Mouse (Mus musculus) thymus, postnatal 14 days (tissue): Measurements from ENCODE around the gene Wiz.

ENCODE experiments used
- DNase-seq: peaks from one replicate; pipeline ENCODE4 v3.0.0; 2021

The Wiz gene

GRCm38 (mm10) chr17:32389101-32389659, at the start of gene Wiz:
Gene Wiz (minus strand): TSS chr17:32389439.
- DNase-seq: peak; percentile 93

GRCm38 (mm10) chr17:32437106-32437505, 47.9 kb upstream of the Wiz start:
- DNase-seq: no peak

GRCm38 (mm10) chr17:32435151-32435550, 45.9 kb upstream of the Wiz start:
- no peak for DNase-seq

GRCm38 (mm10) chr17:32434324-32434723, 45.1 kb upstream of the Wiz start:
- DNase-seq: no peak

GRCm38 (mm10) chr17:32431972-32432371, 42.7 kb upstream of the Wiz start:
- DNase-seq: peak; percentile 47

GRCm38 (mm10) chr17:32426610-32427009, 37.4 kb upstream of the Wiz start:
- DNase-seq: no peak

- peak; percentile 89 for DNase-seq
Measured at GRCm38 (mm10) chr17:32424034-32424433, 34.8 kb upstream of the Wiz start, which contains the start of gene Pglyrp2. Gene Pglyrp2 (minus strand): TSS chr17:32424167.

GRCm38 (mm10) chr17:32420781-32421180, 31.5 kb upstream of the Wiz start:
- DNase-seq: no peak

GRCm38 (mm10) chr17:32419989-32420388, 30.8 kb upstream of the Wiz start:
- DNase-seq: no peak

GRCm38 (mm10) chr17:32416771-32417170, 27.5 kb upstream of the Wiz start:
- DNase-seq: no peak

- no peak for DNase-seq
Measured at GRCm38 (mm10) chr17:32415417-32416020, 26.3 kb upstream of the Wiz start.

GRCm38 (mm10) chr17:32411898-32412297, 22.7 kb upstream of the Wiz start:
- DNase-seq: no peak

GRCm38 (mm10) chr17:32403417-32403816, 14.2 kb upstream of the Wiz start, which contains the start of gene Rasal3:
Gene Rasal3 (minus strand): TSS chr17:32403583.
- DNase-seq: peak; percentile 88

- DNase-seq: peak; percentile 90
Measured at GRCm38 (mm10) chr17:32402779-32403157, 13.5 kb upstream of the Wiz start.

- DNase-seq: peak; percentile 37
Measured at GRCm38 (mm10) chr17:32402011-32402778, 13.0 kb upstream of the Wiz start.

- no peak for DNase-seq
Measured at GRCm38 (mm10) chr17:32396266-32396665, 7.0 kb upstream of the Wiz start.

GRCm38 (mm10) chr17:32393944-32394343, 4.7 kb upstream of the Wiz start:
- DNase-seq: no peak

- peak; percentile 87 for DNase-seq
Measured at GRCm38 (mm10) chr17:32388370-32389100, 704 bp downstream of the Wiz start.

GRCm38 (mm10) chr17:32387986-32388369, 1.3 kb downstream of the Wiz start:
- DNase-seq: no peak

GRCm38 (mm10) chr17:32386659-32387432, 2.4 kb downstream of the Wiz start:
- peak; percentile 80 for DNase-seq

- no peak for DNase-seq
Measured at GRCm38 (mm10) chr17:32383661-32384060, 5.6 kb downstream of the Wiz start.

- DNase-seq: no peak
Measured at GRCm38 (mm10) chr17:32382576-32382975, 6.7 kb downstream of the Wiz start.

GRCm38 (mm10) chr17:32378786-32379185, 10.5 kb downstream of the Wiz start:
- no peak for DNase-seq
